Mouse (Mus musculus): ENCODE data around the gene Rpl3l.

- TF ChIP-seq CTCF (IDR thresholded peaks at IDR 0.05; ENCODE audit: insufficient read depth, low read depth, low read length) (peak; percentile 51; the same call in 1 of the 2 replicates), POLR2A (IDR thresholded peaks at IDR 0.05; ENCODE audit: insufficient read depth, low read depth, low read length) (peak; percentile 90)
Measured at GRCm38 (mm10) chr17:24724184-24724583, 3.4 kb upstream of the Rpl3l start, which contains the start of gene Ndufb10.
